Mouse (Mus musculus) olfactory bulb, adult 2 months (tissue): ENCODE measurements at regions not wholly inside any gene's neighbourhood (a gene's known extent, or its start where the extent isn't known, plus 50 kb on each side); places are given as distances from the start of the nearest gene placed in this dataset.

Source experiments
- H3K27ac ChIP-seq: fragments of 200-500 bp; 2 replicates; pipeline ENCODE4 v1.5.1; 2012; ENCODE audit warnings: low read depth, low read length; ENCODE audit not compliant: insufficient read depth
- H3K4me1 ChIP-seq: fragments of 200-500 bp; 2 replicates; pipeline ENCODE4 v1.6.1; 2012; ENCODE audit warnings: low read length; ENCODE audit not compliant: control insufficient read depth, insufficient read depth
- H3K4me3 ChIP-seq: fragments of 200-500 bp; 2 replicates; pipeline ENCODE4 v1.5.1; 2012; ENCODE audit warnings: mild to moderate bottlenecking, low read depth, low read length, moderate library complexity; ENCODE audit not compliant: insufficient read depth
- CTCF ChIP-seq: fragments of 200-500 bp; IDR thresholded peaks from 2 replicates; pipeline ENCODE4 v1.5.1; 2012; ENCODE audit warnings: low read depth, mild to moderate bottlenecking, low read length, moderate library complexity; ENCODE audit not compliant: insufficient read depth
- POLR2A ChIP-seq: fragments of 200-500 bp; IDR thresholded peaks from 2 replicates; pipeline ENCODE4 v1.6.1; 2012; ENCODE audit warnings: mild to moderate bottlenecking, low read depth, low read length, moderate library complexity; ENCODE audit not compliant: insufficient read depth
- WGBS: fragments of 180-500 bp; shearing (Covaris S2); methylation state at CpG from one replicate; pipeline ENCODE4 v1.1.7; 2018; 5-methylcytosine and 5-hydroxymethylcytosine counted together

DNA sequence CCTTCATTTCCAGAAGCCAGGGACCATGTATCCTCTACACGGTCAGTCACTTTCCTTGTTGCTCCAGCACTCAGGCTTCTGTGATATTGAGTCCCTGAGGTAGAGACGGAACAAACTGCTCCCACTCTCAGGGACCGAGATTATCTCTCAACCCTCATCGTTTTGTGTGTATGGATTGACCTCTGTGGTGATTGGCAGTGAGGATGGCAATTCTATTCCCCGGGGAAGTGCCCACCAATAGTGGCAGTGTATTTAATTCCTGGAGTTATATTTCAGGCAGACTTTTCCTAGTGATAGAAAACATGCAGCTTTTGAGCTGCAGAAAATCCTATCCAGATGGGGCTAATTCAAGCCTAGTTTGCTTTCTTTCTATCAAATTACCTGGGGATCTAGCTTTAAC lies 157.8 kb upstream of the Krr1 start:
- H3K4me3 ChIP-seq, result no peak overlapping the region
- 90% methylated on average over 5 of the region's 5 CpGs for WGBS
- H3K27ac ChIP-seq, result no peak overlapping the region
- TF ChIP-seq POLR2A (no peak), CTCF (no peak)
- H3K4me1 ChIP-seq, result no peaks in the 10 kb centered on the region

GRCm38 (mm10) chr10:111815160-111815559 lies 157.3 kb upstream of the Krr1 start:
- H3K27ac ChIP-seq, result no peak overlapping the region
- no peak for TF ChIP-seq POLR2A
- no peak for TF ChIP-seq CTCF
- 93% methylated on average over 2 of the region's 2 CpGs for WGBS
- H3K4me3 ChIP-seq, result no peak overlapping the region
- no peaks in the 10 kb centered on the region for H3K4me1 ChIP-seq

- Histone ChIP-seq H3K4me3 (no peak overlapping the region), H3K27ac (no peak overlapping the region), H3K4me1 (no peaks in the 10 kb centered on the region)
- TF ChIP-seq CTCF (no peak), POLR2A (no peak)
- 59% methylated on average over 7 of the region's 7 CpGs for WGBS
Observed at GRCm38 (mm10) chr10:111815821-111816599, 156.5 kb upstream of the Krr1 start.

GRCm38 (mm10) chr10:111819755-111820451 lies 152.6 kb upstream of the Krr1 start:
- H3K4me1 ChIP-seq, result no peaks in the 10 kb centered on the region
- no peak for TF ChIP-seq POLR2A
- no peak for TF ChIP-seq CTCF
- no peak overlapping the region for H3K27ac ChIP-seq
- 94% methylated on average over 8 of the region's 8 CpGs for whole genome bisulfite sequencing
- H3K4me3 ChIP-seq, result no peak overlapping the region

GRCm38 (mm10) chr10:111824820-111825219 lies 147.6 kb upstream of the Krr1 start:
- H3K4me1 ChIP-seq, result no peaks in the 10 kb centered on the region
- 95% methylated on average over 4 of the region's 4 CpGs for WGBS
- H3K27ac ChIP-seq, result no peak overlapping the region
- H3K4me3 ChIP-seq, result no peak overlapping the region
- no peak for TF ChIP-seq POLR2A
- TF ChIP-seq CTCF, result no peak

DNA sequence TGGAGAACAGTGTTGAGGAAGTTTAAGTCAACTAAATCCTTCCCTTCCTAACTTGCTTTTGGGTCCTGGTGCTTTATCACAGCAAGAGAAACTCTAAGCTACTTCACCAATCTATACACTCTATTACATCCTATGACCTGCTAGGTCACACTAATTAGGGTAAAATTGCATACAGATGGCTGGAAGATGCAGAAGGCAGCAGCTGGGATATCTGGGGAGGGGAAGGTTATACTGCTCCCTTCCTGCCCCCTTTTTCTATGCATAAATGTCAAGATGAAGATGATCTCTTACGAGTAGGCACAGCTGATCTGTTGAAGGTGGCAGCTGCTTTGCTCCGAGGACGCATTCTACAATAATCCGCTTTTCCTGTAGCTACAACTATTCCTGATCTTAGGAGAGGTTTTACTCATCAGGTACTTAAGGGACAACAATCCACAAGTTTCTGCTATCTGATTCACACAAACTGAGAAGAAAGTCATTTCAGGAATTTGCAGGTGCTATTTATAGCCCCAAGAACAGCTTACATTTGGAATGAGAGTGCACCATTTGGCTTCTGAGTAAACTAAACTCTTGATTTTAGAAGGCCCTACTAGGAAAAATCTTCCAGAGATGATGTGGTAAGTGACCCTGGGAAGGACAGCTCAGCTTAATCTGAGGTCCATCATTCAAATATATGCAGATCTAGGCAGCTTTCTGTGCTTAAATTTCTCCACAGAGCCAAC lies 146.3 kb upstream of the Krr1 start:
- H3K4me3 ChIP-seq, result no peak overlapping the region
- no peaks in the 10 kb centered on the region for H3K4me1 ChIP-seq
- TF ChIP-seq CTCF (no peak), POLR2A (no peak)
- no peak overlapping the region for H3K27ac ChIP-seq
- WGBS, result 83% methylated on average over 4 of the region's 4 CpGs

DNA sequence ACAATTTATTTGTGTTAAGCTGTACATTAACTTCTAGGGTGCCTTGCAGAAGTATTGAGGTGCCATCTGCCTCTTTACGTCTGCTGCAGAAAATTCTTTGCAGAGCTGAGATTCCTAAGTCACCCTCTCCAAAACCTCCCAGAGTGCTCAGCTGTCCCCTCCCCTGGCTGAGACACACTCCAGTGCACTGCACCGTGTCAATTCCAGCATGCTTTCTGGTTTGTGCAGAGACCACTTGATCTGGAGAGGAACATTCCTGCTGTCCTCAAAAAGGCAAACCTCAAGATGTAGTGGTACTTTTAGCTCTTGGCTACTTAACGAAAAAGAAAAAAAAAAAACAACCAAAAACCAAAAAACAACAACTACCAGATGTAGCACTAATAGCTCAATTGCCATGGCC lies 145.2 kb upstream of the Krr1 start:
- no peak for TF ChIP-seq CTCF
- no peak for TF ChIP-seq POLR2A
- 86% methylated on average over 3 of the region's 3 CpGs for WGBS
- no peak overlapping the region for H3K4me3 ChIP-seq
- no peak overlapping the region for H3K27ac ChIP-seq
- no peaks in the 10 kb centered on the region for H3K4me1 ChIP-seq

- H3K27ac ChIP-seq, result no peak overlapping the region
- TF ChIP-seq CTCF, result no peak
- TF ChIP-seq POLR2A, result no peak
- no peaks in the 10 kb centered on the region for H3K4me1 ChIP-seq
- 95% methylated on average over 4 of the region's 4 CpGs for WGBS
- no peak overlapping the region for H3K4me3 ChIP-seq
Observed at GRCm38 (mm10) chr10:111827930-111828329, 144.5 kb upstream of the Krr1 start.

DNA sequence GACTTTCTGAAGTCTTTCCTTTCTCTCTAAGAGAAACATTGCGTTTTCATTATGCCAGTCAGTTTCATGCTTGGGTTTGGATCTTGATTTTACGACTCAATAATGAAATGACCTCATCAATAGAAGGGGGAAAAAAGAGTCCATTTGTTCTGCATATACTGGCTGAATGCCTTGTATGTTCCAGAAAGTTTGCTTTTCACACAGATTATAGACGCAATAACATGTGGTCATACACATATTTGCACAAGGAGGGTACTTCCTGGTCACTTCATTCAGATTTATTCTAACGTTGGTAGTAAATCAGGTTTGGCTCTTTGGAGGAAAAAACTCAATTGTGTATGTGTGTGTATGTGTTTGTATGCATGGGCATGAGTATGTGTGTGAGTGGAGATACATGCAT lies 143.9 kb upstream of the Krr1 start:
- WGBS, result 89% methylated on average over 4 of the region's 4 CpGs
- Histone ChIP-seq H3K4me3 (no peak overlapping the region), H3K27ac (no peak overlapping the region), H3K4me1 (no peaks in the 10 kb centered on the region)
- TF ChIP-seq POLR2A (no peak), CTCF (no peak)

DNA sequence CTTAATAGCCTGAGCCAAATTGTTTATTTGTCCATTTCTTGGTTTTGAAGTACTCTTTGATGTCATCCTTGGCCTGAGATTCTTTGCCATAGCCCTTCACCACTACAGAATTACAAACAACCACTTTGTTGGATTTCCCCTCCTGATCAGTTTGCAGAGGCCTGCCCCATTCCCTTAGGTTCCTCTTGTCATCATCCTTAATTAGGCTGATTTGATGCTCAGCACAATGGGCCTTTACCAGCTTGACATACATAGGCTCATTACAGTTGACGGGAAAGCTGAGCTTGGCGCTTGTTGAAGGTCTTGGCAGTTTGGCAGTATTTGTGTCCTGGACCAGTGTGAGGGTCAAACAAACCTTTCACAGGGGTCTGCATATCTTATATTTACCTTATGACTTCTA lies 143.2 kb upstream of the Krr1 start:
- no peaks in the 10 kb centered on the region for H3K4me1 ChIP-seq
- no peak for TF ChIP-seq CTCF
- 92% methylated on average over 2 of the region's 2 CpGs for WGBS
- H3K4me3 ChIP-seq, result no peak overlapping the region
- H3K27ac ChIP-seq, result no peak overlapping the region
